Mouse (Mus musculus): ENCODE measurements around the gene Ptma. TPM values are rescaled to one million over a fixed set of nuclear protein-coding genes. Genes with fewer than 3 reads are reported as not detected.
"Not testable (repeated sequence)": the region's sequence is repeated elsewhere in the genome, so short reads cannot be mapped to it uniquely, and the experiment has no call there.

The Ptma gene
- total RNA-seq (2021): 100 to 1,000 TPM; 804 to 831 TPM
- long read RNA-seq, experiment 1, transcript Ptma-201 (5 exons, 1,216 nt): major isoform, 605 of 658 reads
- long read RNA-seq, experiment 1, partial matches to known transcripts: 21 of 658 reads
- long read RNA-seq, experiment 1, other reads (novel, unspliced or antisense): 31 of 658 reads
- long read RNA-seq, experiment 2, transcript Ptma-201 (5 exons, 1,216 nt): major isoform, 351 of 400 reads
- long read RNA-seq, experiment 2, partial matches to known transcripts: 9 of 400 reads
- long read RNA-seq, experiment 2, other reads (novel, unspliced or antisense): 40 of 400 reads

DNA sequence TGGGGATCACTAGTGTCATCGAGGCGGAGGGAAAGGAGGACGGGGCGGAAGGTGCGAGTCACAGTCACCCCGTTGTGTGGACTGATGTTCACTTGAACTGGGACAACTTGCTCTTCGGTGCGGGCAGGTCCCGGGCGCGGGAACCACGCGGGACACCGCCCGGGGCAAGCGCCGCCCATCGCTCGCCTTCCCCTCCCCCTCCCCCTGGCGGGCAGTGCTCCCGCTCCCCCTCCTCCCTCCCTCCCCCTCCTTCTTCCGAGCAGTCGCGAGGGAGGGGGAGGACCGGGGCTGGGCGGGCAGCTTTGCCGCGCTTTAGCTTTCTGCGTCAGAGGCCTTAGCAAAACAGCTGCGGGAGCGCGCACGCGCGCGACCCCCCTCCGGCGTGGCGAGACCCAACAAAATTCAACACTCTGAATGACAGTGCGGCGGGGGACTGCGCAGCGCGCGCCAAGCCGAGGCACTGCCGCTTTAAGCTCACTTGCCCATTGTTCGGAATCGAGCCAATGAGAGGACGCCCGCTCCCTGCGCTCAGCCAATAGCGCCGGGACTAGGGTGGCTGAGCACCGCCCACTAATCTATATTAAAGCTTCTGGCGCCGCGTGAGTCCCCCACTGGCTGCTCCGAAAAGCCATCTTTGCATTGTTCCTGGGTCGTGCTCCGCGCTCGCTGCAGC lies at the start of gene Ptma:
Gene Ptma, plus strand, starts transcription at position 611 of the 673 bp plus-strand sequence.
- peak; percentile 98 for DNase-seq

DNA sequence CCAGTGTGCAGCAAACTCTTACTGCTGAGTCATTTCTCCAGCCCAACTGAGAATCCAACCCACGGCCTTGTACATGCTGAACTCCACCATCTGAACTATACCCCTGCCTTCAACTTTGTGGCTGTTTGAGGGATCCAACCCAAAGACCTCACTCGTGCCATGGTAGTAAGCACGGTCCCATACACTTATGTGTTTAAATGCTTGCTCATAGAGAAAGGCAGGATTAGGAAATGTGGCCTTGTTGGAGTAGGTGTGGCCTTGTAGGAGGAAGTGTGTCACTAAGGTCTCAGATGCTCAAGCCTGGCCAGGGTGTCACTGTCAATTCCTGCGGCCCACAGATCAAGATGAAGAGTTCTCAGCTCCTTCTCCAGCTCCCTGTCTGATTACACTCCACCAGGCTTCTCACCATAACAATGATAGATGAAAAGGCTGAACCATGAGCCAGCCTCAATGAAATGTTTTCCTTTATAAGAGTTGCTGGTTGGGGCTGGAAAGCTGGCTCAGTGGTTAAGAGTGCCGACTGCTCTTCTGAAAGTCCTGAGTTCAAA lies 48.7 kb upstream of the Ptma start:
- no peak for DNase-seq

GRCm38 (mm10) chr1:86479099-86479825 lies 47.3 kb upstream of the Ptma start:
- DNase-seq: no peak

- DNase-seq: no peak
These were observed 46.2 kb upstream of the Ptma start for GRCm38 (mm10) chr1:86480288-86480687.

DNA sequence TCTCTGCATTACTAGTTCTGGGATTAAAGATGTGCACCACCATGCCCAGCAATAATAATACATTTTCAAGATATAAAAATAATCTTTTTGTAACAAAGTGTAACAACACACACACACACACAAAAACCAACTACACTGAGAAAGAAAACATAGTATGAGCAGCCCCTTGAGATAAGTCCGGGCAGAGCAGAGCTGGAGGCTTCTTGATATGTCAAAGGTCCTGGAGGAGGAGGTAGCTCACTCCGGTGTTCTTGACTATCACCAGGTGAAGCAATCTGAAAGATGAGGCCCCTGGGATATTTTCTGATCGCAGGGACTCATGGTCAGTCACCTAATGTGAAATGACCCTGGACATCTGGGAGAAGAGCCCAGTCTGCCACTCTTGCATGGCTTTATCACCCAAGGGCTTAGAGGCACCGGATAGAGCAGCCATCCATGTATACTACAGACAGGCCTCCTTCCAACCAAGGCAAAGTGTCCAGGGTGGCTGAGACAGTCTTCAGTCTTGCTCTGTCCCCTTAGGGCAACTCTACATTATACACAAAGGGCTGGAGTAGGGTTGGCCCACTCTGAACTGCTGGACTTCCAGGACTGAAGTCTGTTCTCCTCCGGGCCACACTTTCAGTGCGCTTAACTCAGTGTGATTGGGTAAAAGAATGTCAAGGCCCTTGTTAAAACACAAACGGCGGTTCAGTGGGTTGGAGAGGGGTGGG lies 45.6 kb upstream of the Ptma start:
- DNase-seq: peak; percentile 37

DNA sequence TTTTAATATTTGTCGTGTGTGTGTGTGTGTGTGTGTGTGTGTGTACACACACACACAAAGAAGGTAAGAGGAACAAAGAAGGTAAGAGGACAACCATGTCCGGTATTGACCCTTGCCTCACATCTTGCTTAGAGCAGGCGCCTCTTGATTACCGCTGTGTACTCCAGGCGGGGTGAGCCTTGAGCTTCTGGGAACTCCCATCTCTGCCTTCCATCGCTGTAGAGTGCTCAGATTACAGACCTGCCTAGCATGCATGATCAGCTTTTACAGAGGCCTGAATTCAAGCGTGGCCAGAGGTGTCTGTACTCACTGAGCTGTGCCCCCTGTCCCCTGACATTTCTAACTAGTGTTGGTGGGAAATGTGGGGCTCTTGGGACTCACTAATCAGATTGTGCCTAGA lies 45.1 kb upstream of the Ptma start:
- no peak for DNase-seq

DNA sequence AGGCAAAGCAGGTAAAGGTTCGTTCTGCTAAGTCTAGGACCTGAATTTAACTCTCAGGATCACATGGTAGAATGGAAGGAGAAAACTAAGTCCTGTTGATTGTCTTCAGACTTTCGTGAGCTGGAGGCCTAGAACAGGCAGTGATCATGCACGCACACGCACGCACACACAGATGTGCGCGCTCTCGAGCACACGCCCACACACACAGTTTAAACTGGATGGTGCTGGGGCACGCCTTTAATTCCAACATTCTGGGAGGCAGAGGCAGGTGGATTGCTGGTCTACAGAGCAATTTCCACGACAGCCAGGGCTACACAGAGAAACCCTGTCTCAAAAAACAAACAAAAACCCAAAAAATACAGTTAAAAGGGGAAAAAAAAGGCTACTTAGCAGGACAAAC lies 44.2 kb upstream of the Ptma start:
- DNase-seq: no peak

DNA sequence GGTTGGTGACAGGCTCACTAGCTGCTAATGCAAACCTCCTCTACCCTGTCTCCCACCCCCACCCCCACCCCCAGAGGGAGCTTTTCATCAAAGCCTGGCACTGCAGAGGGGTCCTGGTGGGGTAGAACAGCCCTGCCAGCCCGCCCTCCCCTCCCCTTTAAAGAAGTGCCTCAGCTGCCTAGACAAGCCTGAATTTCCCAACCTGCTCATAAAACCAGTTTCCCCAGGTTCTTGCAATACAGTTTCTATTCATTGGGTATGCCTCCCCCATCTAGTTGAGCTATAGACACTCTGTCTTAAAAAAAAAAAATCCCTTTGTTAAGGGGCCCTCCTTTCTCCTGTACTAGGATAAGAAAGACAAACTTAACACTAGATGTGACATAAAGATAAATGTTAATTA lies 43.8 kb upstream of the Ptma start:
- DNase-seq: no peak

DNA sequence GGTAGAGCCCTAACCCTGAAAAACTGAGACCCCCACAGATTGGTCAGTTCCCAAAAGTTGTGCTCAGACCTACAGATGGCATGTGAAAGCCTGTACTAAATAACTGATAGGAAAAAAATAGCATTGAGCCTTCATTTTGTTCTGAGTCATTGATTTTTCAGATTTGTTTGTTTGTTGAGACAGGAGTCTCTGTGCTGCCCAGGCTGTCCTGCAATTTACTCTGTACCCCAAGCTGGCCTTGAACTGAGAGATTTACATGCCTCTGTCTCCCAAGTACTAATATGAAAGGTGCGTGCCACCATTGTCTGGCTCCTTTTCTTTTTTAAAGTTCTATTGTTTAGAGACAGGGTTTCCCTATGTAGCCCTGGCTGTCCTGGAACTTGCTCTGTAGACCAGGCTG lies 41.2 kb upstream of the Ptma start:
- DNase-seq: no peak

GRCm38 (mm10) chr1:86485858-86486257 lies 40.7 kb upstream of the Ptma start:
- not testable (repeated sequence) for DNase-seq

- DNase-seq: no peak
These were observed 39.7 kb upstream of the Ptma start for GRCm38 (mm10) chr1:86486703-86487294.

DNA sequence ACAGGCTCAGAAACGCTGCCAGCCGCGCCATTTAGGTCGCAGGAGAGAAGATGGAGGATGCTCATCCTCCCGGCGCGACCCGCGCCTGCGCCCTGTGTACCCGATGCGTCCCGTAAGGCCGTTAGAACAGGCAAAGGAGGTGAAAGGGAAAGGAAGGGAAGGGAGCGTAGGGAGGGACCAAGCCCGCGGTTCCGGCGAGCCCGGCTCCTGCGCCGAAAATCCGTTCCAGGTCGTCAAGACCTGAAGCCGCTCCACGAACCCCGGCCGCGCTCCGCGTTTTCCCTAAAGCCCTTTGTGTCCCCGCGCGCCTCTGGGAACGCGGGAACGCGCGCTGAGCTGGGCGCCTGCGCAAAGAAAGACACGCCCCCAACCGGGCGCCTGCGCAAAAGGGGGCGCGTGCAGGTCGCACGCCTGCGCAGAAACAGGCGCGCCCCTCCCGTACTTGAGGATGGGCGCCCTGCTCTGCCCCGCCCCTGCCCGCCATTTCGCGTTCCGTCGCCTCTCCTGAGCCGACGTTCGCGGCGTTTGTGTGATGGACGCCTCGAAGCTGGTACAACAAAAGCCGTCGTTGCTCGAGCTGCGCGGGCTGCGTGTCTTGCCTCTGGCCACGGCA lies 39.1 kb upstream of the Ptma start:
- DNase-seq: peak; percentile 100

DNA sequence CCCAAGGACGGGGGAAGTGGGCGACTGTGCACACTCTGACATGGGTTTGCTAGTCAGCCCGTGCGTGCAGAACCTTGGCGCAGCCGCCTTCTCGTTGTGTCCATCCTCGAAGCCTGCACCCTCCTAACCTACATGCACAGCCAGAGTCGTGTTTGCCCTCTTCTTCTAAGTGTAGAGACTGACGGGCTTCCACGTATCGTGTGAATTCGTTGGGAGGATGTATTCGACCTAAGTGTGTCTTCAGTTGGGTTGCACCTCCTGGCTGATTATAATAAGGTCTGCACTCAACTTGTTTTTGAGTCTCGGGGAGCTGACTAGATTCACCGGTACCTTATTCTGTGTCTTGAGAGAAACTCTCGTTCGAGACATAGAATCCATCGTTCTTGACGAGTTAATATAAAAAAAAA lies 38.6 kb upstream of the Ptma start:
- no peak for DNase-seq

GRCm38 (mm10) chr1:86488326-86488725 lies 38.2 kb upstream of the Ptma start:
- no peak for DNase-seq

GRCm38 (mm10) chr1:86488774-86489173 lies 37.8 kb upstream of the Ptma start:
- DNase-seq: no peak

DNA sequence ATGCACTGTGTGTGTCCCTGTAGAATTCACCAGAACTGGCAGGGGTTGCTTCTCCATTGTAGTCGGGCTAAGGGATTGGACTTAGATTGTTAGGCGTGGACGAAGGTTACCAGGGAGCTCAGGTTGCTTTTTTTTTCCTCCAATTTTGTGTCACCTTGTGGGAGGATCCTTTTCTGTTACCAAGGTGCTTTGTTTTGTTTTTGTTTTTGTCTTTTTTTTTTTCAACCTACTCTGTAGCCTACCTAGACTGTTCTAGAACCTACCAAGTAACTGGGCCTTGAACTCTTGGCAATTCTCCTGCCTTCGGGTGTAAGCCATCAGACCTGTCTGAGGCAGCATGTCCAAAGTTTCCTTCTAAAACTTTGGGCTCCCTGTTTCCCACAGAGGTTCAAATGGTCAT lies 36.6 kb upstream of the Ptma start:
- no peak for DNase-seq

DNA sequence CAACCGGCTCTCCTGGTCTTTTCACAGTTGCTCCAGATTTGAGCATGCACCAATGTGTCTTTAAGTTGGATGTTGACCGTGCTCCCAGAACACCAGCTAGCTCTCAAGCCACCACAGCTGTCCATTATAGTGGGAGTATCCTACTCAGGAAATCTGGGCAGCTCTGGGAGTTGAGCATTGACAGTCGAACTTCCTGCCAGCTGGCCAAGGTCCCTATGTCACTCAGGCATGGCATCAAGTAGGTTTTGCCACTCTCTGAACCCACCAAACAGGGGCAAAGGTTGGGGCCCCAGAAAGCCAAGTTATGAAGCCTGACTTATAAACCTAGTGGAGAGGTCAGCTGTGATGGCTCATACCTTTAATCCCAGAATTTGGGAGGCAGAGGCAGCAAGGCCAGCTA lies 35.8 kb upstream of the Ptma start:
- DNase-seq: peak; percentile 56

- DNase-seq: no peak
These were observed 34.9 kb upstream of the Ptma start for GRCm38 (mm10) chr1:86491533-86492094.

DNA sequence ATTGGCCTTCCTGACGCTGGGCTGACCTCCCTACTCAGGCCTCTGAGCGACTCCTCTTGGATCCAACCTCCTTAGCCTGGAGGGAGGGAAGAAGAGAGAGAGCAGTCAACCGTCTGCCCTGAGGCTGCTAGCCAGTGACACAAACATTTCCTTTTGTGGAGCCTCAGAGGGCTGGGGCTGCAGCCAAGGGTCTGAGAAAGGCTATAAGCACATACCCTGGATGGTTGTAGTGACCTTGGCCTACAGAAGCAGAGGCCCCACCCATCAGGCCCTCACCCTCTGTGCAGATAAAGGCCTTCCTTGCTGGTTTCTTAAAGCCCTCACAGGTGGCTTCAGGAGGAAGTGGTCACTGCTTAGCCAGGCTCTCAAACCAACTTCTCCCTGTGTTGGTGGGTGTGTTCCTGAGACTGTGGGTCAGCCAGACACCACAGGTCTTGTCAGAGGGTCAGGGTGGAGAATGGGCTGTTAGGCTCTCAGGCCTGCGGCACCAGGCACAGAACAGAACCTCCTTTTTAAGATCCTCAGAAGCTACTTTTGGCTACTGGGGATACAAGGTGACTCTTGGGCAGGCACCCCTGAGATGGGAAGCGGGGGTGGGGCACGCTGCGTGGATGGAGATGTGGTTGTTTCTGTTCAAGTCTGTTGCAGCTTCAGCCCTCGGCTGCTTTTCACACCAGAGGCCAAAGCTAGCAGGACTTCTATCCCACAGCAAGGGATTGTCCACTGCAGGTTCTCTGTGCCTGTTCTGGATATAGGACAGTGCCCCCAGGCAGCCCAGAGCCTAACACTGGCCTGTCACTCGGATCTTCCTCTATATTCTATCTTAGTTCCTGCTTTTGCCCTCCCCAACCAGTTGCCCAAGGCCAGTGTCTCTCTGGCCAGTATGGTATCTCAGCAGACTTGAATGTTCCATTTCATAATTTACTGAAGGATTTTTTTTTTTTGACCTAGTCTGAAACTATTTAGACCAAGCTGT lies 34.1 kb upstream of the Ptma start:
- peak; percentile 55 for DNase-seq

DNA sequence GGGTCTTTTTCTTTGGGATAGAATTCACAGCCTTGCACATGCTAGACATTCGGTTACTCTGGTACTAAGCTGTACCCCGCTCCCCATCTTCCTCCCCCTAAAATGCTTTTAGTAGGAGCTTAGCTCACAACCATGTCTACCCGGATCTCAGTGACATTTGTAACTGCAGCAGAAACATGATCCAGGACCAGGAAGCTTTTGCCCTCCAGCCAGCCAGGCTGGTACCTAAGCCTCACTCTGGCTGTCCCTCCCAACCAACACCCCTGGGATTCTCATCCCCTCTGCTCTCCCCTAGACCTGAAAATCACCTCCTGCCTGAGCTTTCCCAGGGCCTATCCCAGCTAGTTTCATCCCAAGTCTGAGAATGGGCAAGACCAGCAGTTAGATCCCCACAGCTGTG lies 32.7 kb upstream of the Ptma start:
- DNase-seq: no peak
